Mouse (Mus musculus) forebrain, embryonic 13.5 days (tissue): ENCODE data around the gene Cox11. TPM values are rescaled to one million over a fixed set of nuclear protein-coding genes. Genes with fewer than 3 reads are reported as not detected.

ENCODE experiments used
- ATAC-seq: fragments of 200-750 bp; cut with Nextera tagmentation; 2 replicates; pipeline ENCODE4 v1.8.0; 2017
- H3K27ac ChIP-seq: fragments of 300-500 bp; sonication (generic); 2 replicates; pipeline ENCODE4 v1.5.1; 2015; ENCODE audit warnings: inconsistent platforms, mild to moderate bottlenecking, moderate library complexity
- H3K27me3 ChIP-seq: fragments of 300-500 bp; sonication (generic); 2 replicates; pipeline ENCODE4 v1.6.1; 2015; ENCODE audit warnings: mild to moderate bottlenecking, inconsistent platforms
- H3K36me3 ChIP-seq: fragments of 300-500 bp; sonication (generic); 2 replicates; pipeline ENCODE4 v1.6.1; 2015; ENCODE audit warnings: mild to moderate bottlenecking, inconsistent platforms; ENCODE audit not compliant: poor library complexity, severe bottlenecking
- H3K4me1 ChIP-seq: fragments of 300-500 bp; sonication (generic); 2 replicates; pipeline ENCODE4 v1.6.1; 2015; ENCODE audit warnings: inconsistent platforms
- H3K4me2 ChIP-seq: fragments of 300-500 bp; sonication (generic); 2 replicates; pipeline ENCODE4 v1.6.1; 2015; ENCODE audit warnings: inconsistent platforms, mild to moderate bottlenecking, moderate library complexity
- H3K4me3 ChIP-seq: fragments of 300-500 bp; sonication (generic); 2 replicates; pipeline ENCODE4 v1.5.1; 2015; ENCODE audit warnings: mild to moderate bottlenecking, inconsistent platforms
- H3K9ac ChIP-seq: fragments of 300-500 bp; sonication (generic); 2 replicates; pipeline ENCODE4 v1.6.1; 2015; ENCODE audit warnings: mild to moderate bottlenecking, inconsistent platforms
- H3K9me3 ChIP-seq: fragments of 300-500 bp; sonication (generic); replicated peaks from 2 replicates; pipeline ENCODE4 v1.6.1; 2016; ENCODE audit warnings: inconsistent platforms
- WGBS: fragments of 180-500 bp; shearing (Covaris S2); methylation state at CpG from one replicate; pipeline ENCODE4 v1.1.7; 2015; 5-methylcytosine and 5-hydroxymethylcytosine counted together
- polyA plus RNA-seq: library from polyadenylated mRNA; unstranded; fragments of >200 nt; fragmentation: Nextera tagmentation; extraction: Ambion mirVana; gene quantifications from 2 replicates; pipeline ENCODE4 v1.2.1, GENCODE M21; 2015

Cox11 gene
- polyA plus RNA-seq, 1 experiment from 2014 or later: 31.5 TPM

DNA sequence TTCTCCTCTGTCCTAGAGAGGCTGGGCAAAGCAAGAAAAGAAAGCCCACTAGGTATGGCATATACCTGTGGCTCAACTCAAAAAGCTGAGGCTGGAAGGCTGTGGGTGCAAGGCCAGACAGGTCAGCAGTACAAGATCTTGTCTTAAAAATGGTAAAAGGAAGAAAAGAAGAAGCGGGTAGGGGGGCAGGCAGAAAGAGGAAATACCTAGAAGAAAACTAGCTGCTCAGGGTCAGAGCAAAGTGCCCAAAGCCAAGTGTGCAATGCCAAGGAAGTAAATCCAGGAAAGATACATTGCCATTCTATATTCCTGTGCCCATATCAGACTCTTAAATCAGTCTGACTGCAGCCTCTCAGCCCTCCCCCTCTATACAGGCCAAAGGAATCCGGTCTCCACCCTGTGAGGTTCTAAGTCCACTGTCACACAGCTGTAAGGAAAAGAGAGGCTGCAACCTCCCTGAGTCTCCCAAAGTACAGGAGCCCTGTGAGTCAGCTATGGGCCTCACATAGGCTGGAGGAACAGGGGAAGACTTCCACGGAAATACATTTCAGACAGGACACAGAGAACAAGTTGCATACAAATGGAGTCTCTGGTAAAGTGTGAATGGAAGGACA lies 28.3 kb downstream of the Cox11 start:
- Histone ChIP-seq H3K4me3 (no peak overlapping the region), H3K36me3 (0 out of 2 replicates have a peak, but pooled peaks cover 3% of the 10 kb centered on the region), H3K27me3 (no peaks in the 10 kb centered on the region), H3K9ac (no peak overlapping the region), H3K4me1 (peaks cover 36% of the 10 kb centered on the region), H3K9me3 (no peaks in the 10 kb centered on the region), H3K27ac (no peak overlapping the region), H3K4me2 (no peak overlapping the region)
- WGBS: 66% methylated on average over 3 of the region's 3 CpGs
- no peak for ATAC-seq

DNA sequence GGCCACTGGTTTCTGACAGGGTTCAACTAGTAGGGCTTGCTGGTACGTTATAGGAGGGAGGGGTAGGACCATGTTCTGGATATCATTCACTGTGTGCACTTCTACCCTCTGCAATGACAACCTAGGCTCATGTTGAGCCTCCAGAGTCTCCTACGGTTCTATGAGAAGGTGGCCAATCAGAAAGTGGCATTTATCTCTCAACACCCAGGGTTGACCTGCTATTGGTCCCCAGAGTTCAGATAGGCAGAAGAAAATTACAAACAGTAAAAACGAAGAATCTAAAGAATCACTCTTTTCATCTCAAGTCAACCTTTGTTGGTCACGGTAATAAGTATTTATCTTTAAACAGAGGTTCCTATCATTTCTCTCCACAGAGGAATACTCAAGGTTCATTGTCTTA lies 28.9 kb downstream of the Cox11 start:
- H3K4me2 ChIP-seq: no peak overlapping the region
- H3K27me3 ChIP-seq: no peaks in the 10 kb centered on the region
- H3K4me1 ChIP-seq: peaks cover 36% of the 10 kb centered on the region
- ATAC-seq: no peak
- 0 out of 2 replicates have a peak, but pooled peaks cover 3% of the 10 kb centered on the region for H3K36me3 ChIP-seq
- no peak overlapping the region for H3K4me3 ChIP-seq
- H3K9ac ChIP-seq: no peak overlapping the region
- no peak overlapping the region for H3K27ac ChIP-seq
- 94% methylated on average over 4 of the region's 4 CpGs for WGBS
- H3K9me3 ChIP-seq: no peaks in the 10 kb centered on the region

DNA sequence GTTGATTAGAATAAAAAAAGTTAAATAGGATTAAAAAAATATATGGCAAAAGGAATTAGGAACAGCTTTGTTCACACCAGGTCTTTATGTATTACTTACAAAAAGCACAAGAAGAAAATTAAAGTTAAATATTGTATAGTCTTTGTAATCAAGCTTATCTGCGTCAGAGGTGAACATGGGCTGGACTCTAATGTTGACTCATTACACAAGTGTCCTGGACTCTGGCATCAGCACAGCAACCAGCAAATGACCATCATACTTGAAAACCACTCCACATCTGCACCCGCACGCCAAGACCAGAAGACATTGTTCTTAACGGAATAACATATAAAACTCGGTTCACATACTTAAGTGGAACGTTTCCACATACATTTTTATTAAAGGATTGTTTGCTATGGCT lies 29.4 kb downstream of the Cox11 start:
- no peak overlapping the region for H3K27ac ChIP-seq
- H3K36me3 ChIP-seq: 0 out of 2 replicates have a peak, but pooled peaks cover 3% of the 10 kb centered on the region
- 97% methylated on average over 6 of the region's 6 CpGs for WGBS
- H3K9me3 ChIP-seq: no peaks in the 10 kb centered on the region
- H3K4me1 ChIP-seq: peaks cover 36% of the 10 kb centered on the region
- no peak overlapping the region for H3K4me2 ChIP-seq
- no peak overlapping the region for H3K9ac ChIP-seq
- H3K27me3 ChIP-seq: no peaks in the 10 kb centered on the region
- no peak for ATAC-seq
- no peak overlapping the region for H3K4me3 ChIP-seq

DNA sequence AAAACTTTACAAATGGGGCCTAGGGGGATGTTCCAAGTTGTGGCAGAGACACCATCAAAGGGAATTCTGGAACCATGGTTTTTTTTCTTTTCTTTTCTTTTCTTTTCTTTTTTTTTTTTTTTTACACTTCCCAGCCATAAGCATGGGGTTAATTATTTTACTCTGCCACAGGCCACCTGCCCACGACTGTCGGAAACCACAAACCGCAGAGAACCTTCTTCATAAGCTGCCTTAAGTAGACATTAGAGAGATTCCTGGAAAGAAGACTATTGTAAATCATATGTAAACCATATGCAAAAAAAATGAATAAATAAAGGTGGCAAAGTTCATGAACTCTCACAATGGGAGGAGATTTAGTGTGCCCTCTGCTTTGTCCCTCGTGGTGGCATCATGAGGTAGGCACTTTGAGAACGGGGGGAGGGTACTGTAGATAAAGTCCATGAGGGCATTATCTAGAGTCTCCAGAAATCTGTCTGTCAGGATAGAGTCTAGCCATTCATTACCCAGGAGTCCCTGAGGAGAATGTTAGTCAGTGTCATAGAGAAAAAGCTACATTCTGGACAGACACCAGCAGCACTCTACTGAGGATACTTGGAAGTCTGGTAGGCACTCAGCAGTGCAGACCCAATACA lies 37.6 kb downstream of the Cox11 start:
- Histone ChIP-seq H3K27me3 (no peaks in the 10 kb centered on the region), H3K4me2 (no peak overlapping the region), H3K36me3 (no peaks in the 10 kb centered on the region), H3K9me3 (no peaks in the 10 kb centered on the region), H3K4me3 (no peak overlapping the region), H3K27ac (no peak overlapping the region), H3K4me1 (no peaks in the 10 kb centered on the region), H3K9ac (no peak overlapping the region)
- 87% methylated on average over 5 of the region's 5 CpGs for WGBS
- no peak for ATAC-seq

DNA sequence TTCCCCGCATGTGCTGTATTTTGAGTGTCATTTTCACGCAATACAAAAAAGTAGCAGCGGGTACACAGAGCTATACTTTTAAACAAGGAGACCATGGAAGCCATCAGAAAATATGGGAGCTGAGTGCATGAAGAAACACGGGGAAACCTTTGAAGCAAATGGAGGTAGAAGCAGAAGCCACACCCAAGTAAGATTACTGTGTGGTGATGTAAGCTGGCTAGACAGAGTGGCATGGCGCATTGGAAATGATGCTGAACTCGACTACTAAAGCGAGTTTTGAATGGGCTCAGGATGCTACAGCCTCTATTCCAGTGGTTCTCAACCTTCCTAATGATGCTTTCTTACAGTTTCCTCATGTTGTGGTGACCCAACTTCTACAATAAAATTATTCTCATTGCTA lies 39.1 kb downstream of the Cox11 start:
- Histone ChIP-seq H3K4me1 (no peaks in the 10 kb centered on the region), H3K27ac (no peak overlapping the region), H3K9ac (no peak overlapping the region), H3K4me3 (no peak overlapping the region), H3K4me2 (no peak overlapping the region), H3K9me3 (no peaks in the 10 kb centered on the region), H3K27me3 (no peaks in the 10 kb centered on the region), H3K36me3 (no peaks in the 10 kb centered on the region)
- 90% methylated on average over 7 of the region's 7 CpGs for WGBS
- no peak for ATAC-seq

DNA sequence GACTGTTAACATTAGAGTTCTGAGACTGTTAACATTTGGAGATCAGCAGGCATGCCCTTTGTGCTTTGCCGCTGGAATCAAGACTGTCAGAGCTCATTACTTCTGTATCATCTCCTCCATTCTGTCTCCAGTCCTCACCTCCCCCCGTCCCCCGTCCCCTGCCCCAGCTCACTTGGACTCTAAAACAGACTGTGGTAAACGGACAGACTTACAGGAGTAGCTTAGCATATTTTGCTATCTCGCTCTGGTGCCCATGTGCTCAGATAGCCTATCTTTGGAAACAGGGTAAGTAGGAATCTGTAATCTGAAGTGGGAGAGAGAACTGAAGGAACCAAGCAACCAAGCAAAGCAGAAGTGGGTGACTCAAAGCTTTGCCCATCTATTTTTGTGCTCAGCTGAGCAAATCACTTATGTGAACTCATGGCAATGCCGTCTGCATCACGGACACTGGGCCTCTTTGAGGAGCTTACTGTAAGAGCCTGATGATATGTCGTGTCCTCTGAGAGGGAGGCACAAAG lies 39.9 kb downstream of the Cox11 start:
- WGBS: 34% methylated on average over 8 of the region's 8 CpGs
- H3K4me1 ChIP-seq: no peaks in the 10 kb centered on the region
- H3K4me3 ChIP-seq: no peak overlapping the region
- no peak for ATAC-seq
- no peak overlapping the region for H3K9ac ChIP-seq
- H3K36me3 ChIP-seq: no peaks in the 10 kb centered on the region
- no peaks in the 10 kb centered on the region for H3K27me3 ChIP-seq
- H3K4me2 ChIP-seq: no peak overlapping the region
- H3K9me3 ChIP-seq: no peaks in the 10 kb centered on the region
- H3K27ac ChIP-seq: no peak overlapping the region

DNA sequence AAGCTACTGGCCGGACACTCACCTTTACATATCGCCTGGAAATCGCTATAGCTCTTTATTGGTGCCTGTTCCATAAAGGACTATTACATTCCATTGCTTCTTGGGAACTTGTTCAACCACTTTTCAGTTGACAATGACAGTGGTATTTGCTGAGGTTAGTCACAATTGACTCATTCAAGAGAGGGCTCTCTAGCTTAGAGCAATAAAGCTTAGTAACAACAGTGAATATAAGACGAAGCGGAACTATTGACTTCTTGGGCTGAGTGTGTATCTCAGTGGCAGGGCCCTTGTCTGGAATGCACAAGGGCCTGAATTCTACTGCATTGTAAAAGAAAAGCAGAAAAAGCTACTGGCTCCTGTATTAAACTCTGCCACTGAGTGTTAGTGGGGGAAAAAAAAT lies 40.6 kb downstream of the Cox11 start:
- Histone ChIP-seq H3K9ac (no peak overlapping the region), H3K4me3 (no peak overlapping the region), H3K27me3 (no peaks in the 10 kb centered on the region), H3K4me1 (no peaks in the 10 kb centered on the region), H3K9me3 (no peaks in the 10 kb centered on the region), H3K27ac (no peak overlapping the region), H3K36me3 (no peaks in the 10 kb centered on the region), H3K4me2 (no peak overlapping the region)
- no peak for ATAC-seq
- WGBS: 86% methylated on average over 5 of the region's 5 CpGs

DNA sequence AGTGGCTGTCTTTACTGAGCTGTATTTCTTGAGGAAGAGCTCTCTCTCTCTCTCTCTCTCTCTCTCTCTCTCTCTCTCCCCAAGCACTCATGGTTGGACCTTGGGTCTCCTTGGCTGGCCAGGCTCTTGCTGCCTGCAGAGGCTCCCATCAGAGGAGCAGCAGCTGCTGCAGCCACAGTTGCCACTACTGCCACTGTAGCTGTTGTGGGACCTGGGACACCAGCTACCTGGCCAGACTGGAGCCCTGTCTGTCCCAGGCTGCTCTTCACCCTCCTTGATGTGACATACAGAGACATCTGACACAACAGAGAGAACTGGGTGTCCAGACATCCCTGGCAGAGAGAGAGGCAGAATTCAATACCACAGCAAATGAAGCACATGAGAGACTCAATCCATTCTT lies 43.2 kb downstream of the Cox11 start:
- no peaks in the 10 kb centered on the region for H3K9me3 ChIP-seq
- no peaks in the 10 kb centered on the region for H3K27me3 ChIP-seq
- no peak overlapping the region for H3K4me3 ChIP-seq
- no peak overlapping the region for H3K27ac ChIP-seq
- no peaks in the 10 kb centered on the region for H3K36me3 ChIP-seq
- no peak overlapping the region for H3K4me2 ChIP-seq
- no peak for ATAC-seq
- no peaks in the 10 kb centered on the region for H3K4me1 ChIP-seq
- no peak overlapping the region for H3K9ac ChIP-seq

DNA sequence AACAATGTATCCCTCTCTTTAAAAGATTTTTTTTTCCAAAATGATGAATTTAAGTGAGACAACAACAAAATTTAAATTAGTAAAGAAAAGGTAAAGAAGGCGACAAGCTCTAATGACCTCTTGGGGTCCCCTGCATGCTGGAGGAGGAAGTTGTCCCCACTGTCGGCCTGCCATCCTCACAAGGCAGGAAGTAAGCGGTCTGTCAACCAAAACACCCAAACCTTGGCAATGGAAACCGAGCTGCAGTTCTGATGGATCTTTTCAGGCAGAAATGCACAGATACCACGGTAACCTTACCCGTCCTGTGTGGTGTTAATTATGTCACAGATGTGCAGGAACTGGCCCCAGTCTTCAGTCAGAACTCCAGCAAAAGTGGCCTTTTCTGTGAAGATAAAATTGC lies 46.8 kb downstream of the Cox11 start:
- H3K4me1 ChIP-seq: peaks cover 10% of the 10 kb centered on the region; the same call in 1 of the 2 replicates
- H3K36me3 ChIP-seq: no peaks in the 10 kb centered on the region
- WGBS: 76% methylated on average over 6 of the region's 6 CpGs
- H3K27me3 ChIP-seq: 0 out of 2 replicates have a peak, but pooled peaks cover 4% of the 10 kb centered on the region
- no peak overlapping the region for H3K9ac ChIP-seq
- no peak overlapping the region for H3K27ac ChIP-seq
- ATAC-seq: no peak
- H3K9me3 ChIP-seq: no peaks in the 10 kb centered on the region
- H3K4me3 ChIP-seq: no peak overlapping the region
- H3K4me2 ChIP-seq: no peak overlapping the region

DNA sequence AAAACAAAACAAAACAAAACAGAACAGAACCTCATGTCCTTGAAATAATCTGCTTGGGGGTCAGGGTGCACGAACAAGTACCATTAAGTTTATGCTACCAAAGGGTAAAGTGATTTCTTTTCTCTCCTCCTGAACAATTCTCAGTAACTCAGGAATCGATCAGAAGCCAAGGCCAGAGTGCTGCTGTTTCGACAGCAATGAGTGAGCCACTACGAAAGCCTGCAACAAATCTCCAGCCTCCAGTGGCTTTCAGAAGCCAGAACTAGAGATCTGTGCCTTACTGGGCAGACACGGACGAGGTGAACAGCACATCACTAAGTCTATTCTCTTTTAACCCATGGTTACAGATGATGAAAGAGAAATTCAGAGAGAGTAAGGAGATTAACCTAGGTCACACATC lies 47.2 kb downstream of the Cox11 start:
- Histone ChIP-seq H3K9ac (no peak overlapping the region), H3K4me3 (no peak overlapping the region), H3K27me3 (0 out of 2 replicates have a peak, but pooled peaks cover 4% of the 10 kb centered on the region), H3K4me1 (peaks cover 10% of the 10 kb centered on the region; the same call in 1 of the 2 replicates), H3K36me3 (no peaks in the 10 kb centered on the region), H3K27ac (no peak overlapping the region), H3K9me3 (no peaks in the 10 kb centered on the region), H3K4me2 (no peak overlapping the region)
- 79% methylated on average over 6 of the region's 6 CpGs for WGBS
- ATAC-seq: no peak

DNA sequence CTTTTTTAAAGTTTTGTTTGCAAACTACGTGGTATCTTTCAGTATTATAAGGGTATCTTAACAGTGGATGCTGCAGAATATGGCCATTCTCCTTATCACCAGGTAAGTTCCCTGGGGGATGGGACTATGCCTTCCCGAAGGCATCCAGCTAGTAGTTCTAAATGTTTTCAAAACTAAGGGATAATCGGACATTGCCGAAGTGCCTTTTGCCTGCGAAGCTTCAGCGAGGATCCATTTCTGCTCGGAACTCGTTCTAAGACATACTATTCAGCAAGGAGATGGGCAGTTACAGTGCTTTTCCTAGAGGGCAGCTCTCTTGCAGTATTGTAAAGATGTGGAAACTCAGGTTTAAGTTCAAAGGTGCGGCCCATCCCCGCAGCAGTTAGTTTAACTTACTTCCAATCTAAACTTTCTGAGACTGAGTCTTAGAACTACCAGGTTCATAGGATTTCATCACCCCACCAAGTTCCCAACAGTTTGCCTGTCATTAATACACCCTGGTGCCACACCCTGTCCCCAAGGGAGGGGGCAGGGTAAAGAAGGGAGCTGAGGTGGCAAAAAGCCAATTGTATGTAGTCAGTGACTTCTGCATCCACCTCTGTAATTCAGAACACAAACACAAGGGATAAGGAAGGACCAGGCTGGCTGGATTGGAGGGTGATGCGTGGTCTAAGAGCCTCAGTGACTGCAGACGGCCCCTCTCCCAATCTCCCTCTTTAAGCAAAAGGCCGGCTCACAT lies 48.5 kb downstream of the Cox11 start:
- H3K4me2 ChIP-seq: peak overlapping the region; percentile 77
- peak overlapping the region; percentile 63 for H3K4me3 ChIP-seq
- H3K27me3 ChIP-seq: 0 out of 2 replicates have a peak, but pooled peaks cover 4% of the 10 kb centered on the region
- H3K9ac ChIP-seq: peak overlapping the region; percentile 56
- no peaks in the 10 kb centered on the region for H3K36me3 ChIP-seq
- no peaks in the 10 kb centered on the region for H3K9me3 ChIP-seq
- ATAC-seq: peak; percentile 1; the same call in 1 of the 2 replicates
- H3K27ac ChIP-seq: no peak overlapping the region
- H3K4me1 ChIP-seq: peaks cover 10% of the 10 kb centered on the region; the same call in 1 of the 2 replicates
- WGBS: 70% methylated on average over 13 of the region's 13 CpGs

DNA sequence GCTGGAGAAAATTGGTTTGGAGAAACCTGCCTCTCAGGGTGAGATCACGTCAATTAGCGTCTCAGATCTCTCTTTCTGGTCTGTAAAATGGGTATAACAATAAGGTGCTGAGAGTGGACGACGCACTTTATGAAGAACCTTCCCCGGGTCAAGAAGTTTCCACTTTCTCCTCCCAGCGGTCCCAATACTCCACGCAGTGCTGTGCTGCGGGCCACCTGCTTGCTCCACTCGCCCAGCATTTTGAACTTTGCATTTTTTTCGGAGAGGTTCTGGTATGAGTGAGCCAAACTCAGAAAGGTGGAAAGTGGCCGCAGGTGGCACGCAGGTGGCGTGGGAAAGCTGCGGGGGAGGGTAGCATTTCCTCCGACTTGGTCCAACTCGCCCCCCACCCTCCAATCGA lies 49.1 kb downstream of the Cox11 start:
- Histone ChIP-seq H3K4me3 (peak overlapping the region; percentile 63), H3K27me3 (0 out of 2 replicates have a peak, but pooled peaks cover 4% of the 10 kb centered on the region), H3K4me2 (peak overlapping the region; percentile 77), H3K9me3 (no peaks in the 10 kb centered on the region), H3K9ac (peak overlapping the region; percentile 56), H3K4me1 (peaks cover 10% of the 10 kb centered on the region; the same call in 1 of the 2 replicates), H3K27ac (no peak overlapping the region), H3K36me3 (no peaks in the 10 kb centered on the region)
- 1% methylated on average over 17 of the region's 17 CpGs for WGBS
- ATAC-seq: peak; percentile 54
